Mouse (Mus musculus) intestine, embryonic 15.5 days (tissue): ENCODE measurements around the gene Snrpb2. TPM values are rescaled to one million over a fixed set of nuclear protein-coding genes. Genes with fewer than 3 reads are reported as not detected.

Experiments used
- ATAC-seq: fragments of 200-750 bp; cut with Nextera tagmentation; 2 replicates; pipeline ENCODE4 v1.8.0; 2017; ENCODE audit warnings: moderate TSS enrichment, moderate library complexity
- H3K27ac ChIP-seq: fragments of 300-500 bp; sonication (generic); 2 replicates; pipeline ENCODE4 v1.5.1; 2015; ENCODE audit warnings: mild to moderate bottlenecking, inconsistent platforms
- H3K27me3 ChIP-seq: fragments of 300-500 bp; sonication (generic); replicated peaks from 2 replicates; pipeline ENCODE4 v1.6.1; 2015; ENCODE audit warnings: inconsistent platforms
- H3K36me3 ChIP-seq: fragments of 300-500 bp; sonication (generic); 2 replicates; pipeline ENCODE4 v1.6.1; 2015; ENCODE audit warnings: inconsistent platforms
- H3K4me1 ChIP-seq: fragments of 300-500 bp; sonication (generic); replicated peaks from 2 replicates; pipeline ENCODE4 v1.6.1; 2015; ENCODE audit warnings: inconsistent platforms
- H3K4me2 ChIP-seq: fragments of 300-500 bp; sonication (generic); replicated peaks from 2 replicates; pipeline ENCODE4 v1.6.1; 2015; ENCODE audit warnings: mild to moderate bottlenecking, inconsistent platforms
- H3K4me3 ChIP-seq: fragments of 300-500 bp; sonication (generic); replicated peaks from 2 replicates; pipeline ENCODE4 v1.5.1; 2015; ENCODE audit warnings: inconsistent platforms
- H3K9ac ChIP-seq: fragments of 300-500 bp; sonication (generic); 2 replicates; pipeline ENCODE4 v1.6.1; 2015; ENCODE audit warnings: inconsistent platforms
- H3K9me3 ChIP-seq: fragments of 300-500 bp; sonication (generic); 2 replicates; pipeline ENCODE4 v1.6.1; 2016; ENCODE audit warnings: inconsistent platforms
- WGBS: fragments of 180-500 bp; shearing (Covaris S2); methylation state at CpG from one replicate; pipeline ENCODE4 v1.1.7; 2015; 5-methylcytosine and 5-hydroxymethylcytosine counted together
- polyA plus RNA-seq: library from polyadenylated mRNA; unstranded; fragments of >200 nt; fragmentation: Nextera tagmentation; extraction: Ambion mirVana; gene quantifications from 2 replicates; pipeline ENCODE4 v1.2.1, GENCODE M21; 2015

Gene Snrpb2
- polyA plus RNA-seq, 1 experiment from 2014 or later = 71.5 TPM

DNA sequence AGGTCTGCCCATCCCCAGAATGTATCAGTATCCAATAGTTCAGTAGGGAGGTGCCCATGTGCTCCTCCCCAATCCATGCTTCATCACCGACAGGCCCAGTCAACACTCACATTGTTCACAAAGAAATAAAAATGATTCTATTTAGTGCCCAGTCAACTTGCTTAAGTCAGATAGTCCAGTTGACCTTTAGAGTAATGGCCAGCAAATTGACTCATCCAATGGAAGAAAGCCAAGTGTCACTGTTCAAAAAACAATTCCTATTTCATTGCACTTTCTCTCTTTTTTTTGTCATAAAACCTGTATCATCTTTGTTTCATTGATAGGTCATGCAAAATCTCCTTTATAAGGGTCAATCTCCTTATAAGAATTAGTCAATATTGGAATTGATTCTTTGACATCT, 21.2 kb upstream of the Snrpb2 start:
- Histone ChIP-seq H3K9me3 (no peaks in the 10 kb centered on the region), H3K4me3 (no peak overlapping the region), H3K27ac (no peak overlapping the region), H3K4me2 (no peak overlapping the region), H3K27me3 (no peaks in the 10 kb centered on the region), H3K4me1 (no peaks in the 10 kb centered on the region), H3K36me3 (no peaks in the 10 kb centered on the region), H3K9ac (no peak overlapping the region)
- no peak for ATAC-seq
- WGBS = 96% methylated on average over 1 of the region's 1 CpGs

DNA sequence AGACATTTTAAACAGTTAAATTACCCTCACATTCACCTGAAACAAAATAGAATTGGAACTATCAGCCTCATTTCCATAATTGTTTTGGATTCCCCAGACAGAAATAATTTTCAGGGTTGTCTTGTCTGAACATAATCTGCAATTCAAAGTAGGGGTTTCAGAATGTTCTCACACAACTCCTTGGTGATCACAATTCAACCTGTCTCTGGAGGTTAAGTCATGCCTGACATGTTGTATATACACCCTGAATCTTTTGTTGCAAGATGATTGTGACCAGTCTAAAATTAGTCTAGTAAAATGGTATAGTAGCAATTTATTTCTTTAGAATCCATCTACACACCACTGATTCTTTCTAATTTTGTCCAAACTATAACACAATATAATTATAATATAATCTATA, 7.6 kb upstream of the Snrpb2 start:
- Histone ChIP-seq H3K9me3 (no peaks in the 10 kb centered on the region), H3K4me1 (no peaks in the 10 kb centered on the region), H3K4me2 (no peak overlapping the region), H3K27ac (no peak overlapping the region), H3K36me3 (no peaks in the 10 kb centered on the region), H3K4me3 (no peak overlapping the region), H3K9ac (no peak overlapping the region), H3K27me3 (no peaks in the 10 kb centered on the region)
- ATAC-seq = no peak

DNA sequence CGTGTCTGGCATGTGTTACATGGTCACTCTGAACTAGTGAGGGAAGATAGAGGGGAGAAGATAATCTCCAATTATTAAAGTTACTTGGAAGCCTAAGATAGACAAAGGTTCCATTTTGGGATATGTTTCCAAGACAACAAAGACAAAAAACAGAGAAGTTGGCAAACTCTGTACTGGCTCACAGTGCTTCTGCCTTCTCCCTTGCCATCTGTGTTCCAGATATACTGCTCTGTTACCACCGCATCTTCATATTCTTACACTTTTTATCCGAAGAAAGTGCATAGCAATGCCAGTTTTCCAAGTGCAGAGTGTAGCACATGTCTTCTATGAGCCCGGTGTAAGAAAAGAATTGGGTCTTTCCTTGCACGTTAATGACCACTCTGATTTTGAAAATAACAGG, 6.1 kb upstream of the Snrpb2 start:
- no peaks in the 10 kb centered on the region for H3K36me3 ChIP-seq
- no peak for ATAC-seq
- no peak overlapping the region for H3K9ac ChIP-seq
- H3K27ac ChIP-seq = no peak overlapping the region
- H3K9me3 ChIP-seq = no peaks in the 10 kb centered on the region
- H3K4me2 ChIP-seq = no peak overlapping the region
- no peak overlapping the region for H3K4me3 ChIP-seq
- WGBS = 79% methylated on average over 5 of the region's 5 CpGs
- no peaks in the 10 kb centered on the region for H3K27me3 ChIP-seq
- H3K4me1 ChIP-seq = no peaks in the 10 kb centered on the region

DNA sequence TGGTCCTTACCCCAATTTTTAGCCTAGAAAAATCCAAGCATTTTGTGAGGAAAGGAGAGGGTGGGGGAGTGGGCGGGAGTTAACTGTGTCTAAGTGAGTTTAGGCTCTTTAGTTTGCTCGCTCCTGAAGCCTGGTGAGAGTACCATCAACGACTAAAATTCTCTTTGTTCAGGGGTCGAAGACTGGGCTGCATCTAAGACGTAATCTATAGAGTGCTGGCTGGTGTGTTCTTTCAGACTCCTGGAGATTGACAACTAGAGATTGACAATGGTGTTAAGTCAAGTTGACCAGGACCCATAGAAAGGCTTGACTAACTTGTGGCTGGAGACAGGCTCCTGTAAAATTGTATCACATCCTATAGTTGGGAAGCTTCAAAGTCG, 417 bp upstream of the Snrpb2 start:
- Histone ChIP-seq H3K4me2 (peak overlapping the region; percentile 69), H3K9ac (no peak overlapping the region), H3K4me1 (0 out of 2 replicates have a peak, but pooled peaks cover 3% of the 10 kb centered on the region), H3K4me3 (peak overlapping the region; percentile 78), H3K27me3 (no peaks in the 10 kb centered on the region), H3K9me3 (no peaks in the 10 kb centered on the region), H3K27ac (no peak overlapping the region), H3K36me3 (0 out of 2 replicates have a peak, but pooled peaks cover 2% of the 10 kb centered on the region)
- peak; percentile 34; the same call in 1 of the 2 replicates for ATAC-seq
- 50% methylated on average over 6 of the region's 6 CpGs for WGBS

DNA sequence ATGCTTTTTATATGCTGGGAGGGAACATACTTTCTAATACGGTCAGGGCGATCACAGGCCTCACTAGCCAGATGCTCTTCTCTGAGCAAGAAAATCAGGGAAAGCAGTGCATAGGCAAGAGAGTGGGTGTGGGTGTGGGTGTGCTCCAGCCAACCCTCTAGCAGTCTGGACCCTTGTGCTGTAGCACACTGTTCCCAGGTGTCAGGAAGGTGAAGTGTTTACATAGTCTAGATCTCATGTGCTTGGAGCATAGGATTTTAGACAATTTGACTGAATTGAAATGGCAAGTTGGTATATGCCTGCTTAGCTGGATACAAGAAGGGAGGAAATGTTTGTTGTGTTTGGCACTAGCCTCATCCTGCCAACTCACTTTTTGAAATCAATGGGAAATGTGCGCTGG, 3.1 kb downstream of the Snrpb2 start:
- WGBS = 92% methylated on average over 3 of the region's 3 CpGs
- Histone ChIP-seq H3K9me3 (no peaks in the 10 kb centered on the region), H3K4me1 (0 out of 2 replicates have a peak, but pooled peaks cover 3% of the 10 kb centered on the region), H3K27ac (no peak overlapping the region), H3K9ac (no peak overlapping the region), H3K27me3 (no peaks in the 10 kb centered on the region), H3K36me3 (peaks cover 9% of the 10 kb centered on the region), H3K4me2 (no peak overlapping the region), H3K4me3 (no peak overlapping the region)
- no peak for ATAC-seq

DNA sequence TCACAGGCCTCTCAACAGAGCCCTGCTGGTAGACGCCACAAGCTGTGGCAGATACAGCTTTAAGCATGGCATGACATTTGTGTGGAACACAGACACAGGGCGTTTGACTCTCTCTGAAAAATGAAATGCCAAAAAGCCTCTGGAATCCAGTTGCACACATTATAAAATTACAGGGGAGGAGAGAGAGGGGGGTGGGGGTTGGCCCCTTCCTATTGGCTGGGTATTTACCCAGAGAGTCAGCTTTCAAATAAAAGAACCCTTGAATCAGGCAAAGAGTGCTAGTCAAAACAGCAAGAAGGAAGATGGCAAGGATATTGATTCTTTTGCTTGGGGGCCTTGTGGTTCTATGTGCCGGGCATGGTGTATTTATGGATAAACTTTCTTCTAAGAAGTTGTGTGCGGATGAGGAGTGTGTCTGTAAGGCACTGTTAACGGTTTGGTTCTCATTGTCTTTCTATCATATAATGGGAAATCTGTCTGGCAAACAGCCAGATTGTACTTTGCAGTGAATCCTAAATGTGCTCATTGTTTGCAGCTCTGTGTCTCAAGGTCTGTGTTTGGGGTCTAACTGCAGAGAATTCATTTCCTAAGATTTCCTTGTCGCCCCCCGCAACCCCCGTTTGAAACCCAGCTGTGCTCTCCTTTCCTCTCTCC, 15.5 kb downstream of the Snrpb2 start, which contains the start of gene Otor:
Otor (plus strand) TSS at position 276 of the 654 bp plus-strand sequence.
- ATAC-seq = no peak
- H3K27ac ChIP-seq = no peak within 1 kb of the TSS
- no peaks in the 10 kb centered on the region for H3K27me3 ChIP-seq
- 57% methylated on average over 8 of the region's 8 CpGs for WGBS
- H3K9ac ChIP-seq = no peak within 1 kb of the TSS
- H3K4me1 ChIP-seq = no peaks in the 10 kb centered on the region
- H3K36me3 ChIP-seq = no peaks in the 10 kb centered on the region
- H3K9me3 ChIP-seq = no peaks in the 10 kb centered on the region
- no peak within 1 kb of the TSS for H3K4me3 ChIP-seq
- H3K4me2 ChIP-seq = no peak within 1 kb of the TSS

DNA sequence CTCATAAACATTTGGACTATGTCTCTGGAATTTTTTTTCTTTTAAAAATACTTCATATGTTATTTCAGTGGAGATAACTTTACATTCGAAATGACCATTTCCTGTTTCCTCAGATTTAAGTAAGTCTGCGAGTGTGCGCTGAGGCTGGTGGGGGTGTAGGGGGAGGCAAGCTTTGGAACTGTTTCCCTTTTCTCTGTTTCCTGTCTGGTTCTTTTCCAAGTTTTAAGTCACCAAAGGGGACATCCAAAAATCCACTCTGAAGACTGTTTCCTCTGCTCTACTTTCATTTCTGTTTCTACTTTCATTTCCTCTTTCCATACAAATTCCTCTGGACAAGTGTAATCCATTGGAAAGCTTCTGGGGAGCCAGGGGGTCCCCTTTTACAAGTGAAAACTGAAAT, 18.9 kb downstream of the Snrpb2 start:
- Histone ChIP-seq H3K27me3 (no peaks in the 10 kb centered on the region), H3K4me1 (no peaks in the 10 kb centered on the region), H3K36me3 (no peaks in the 10 kb centered on the region), H3K27ac (no peak overlapping the region; the same call in 1 of the 2 replicates), H3K9me3 (no peaks in the 10 kb centered on the region), H3K9ac (no peak overlapping the region), H3K4me3 (no peak overlapping the region), H3K4me2 (no peak overlapping the region; the same call in 1 of the 2 replicates)
- WGBS = 39% methylated on average over 3 of the region's 3 CpGs
- no peak for ATAC-seq

DNA sequence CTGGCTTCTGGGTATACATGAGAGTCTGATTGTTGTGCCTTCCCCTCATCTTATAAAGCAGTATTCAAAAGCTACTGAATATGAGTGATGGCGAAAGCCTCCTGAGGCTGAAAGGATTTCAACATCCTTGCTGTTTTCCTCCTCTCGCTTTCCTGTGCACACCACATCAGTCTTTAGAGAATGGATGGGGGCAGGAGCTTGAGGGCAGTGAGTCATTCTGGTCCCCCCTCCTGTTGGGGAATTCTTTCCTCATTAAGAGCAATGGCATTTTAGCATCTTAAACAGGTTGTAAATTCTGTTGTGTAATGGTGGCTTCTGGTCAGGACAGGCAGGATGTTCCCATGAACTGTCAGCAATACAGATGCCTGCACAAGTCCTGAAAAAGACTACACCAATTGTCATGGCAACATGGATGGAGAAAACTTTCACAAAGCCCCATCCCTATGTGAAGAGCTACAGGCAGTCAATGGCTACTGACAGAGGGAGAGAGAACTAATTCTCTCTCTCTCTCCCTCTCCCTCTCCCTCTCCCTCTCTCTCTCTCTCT, 22.1 kb downstream of the Snrpb2 start:
- 61% methylated on average over 2 of the region's 2 CpGs for WGBS
- Histone ChIP-seq H3K36me3 (no peaks in the 10 kb centered on the region), H3K27ac (no peak overlapping the region), H3K27me3 (no peaks in the 10 kb centered on the region), H3K9ac (no peak overlapping the region), H3K4me3 (no peak overlapping the region), H3K4me1 (no peaks in the 10 kb centered on the region), H3K9me3 (no peaks in the 10 kb centered on the region), H3K4me2 (no peak overlapping the region)
- no peak for ATAC-seq

DNA sequence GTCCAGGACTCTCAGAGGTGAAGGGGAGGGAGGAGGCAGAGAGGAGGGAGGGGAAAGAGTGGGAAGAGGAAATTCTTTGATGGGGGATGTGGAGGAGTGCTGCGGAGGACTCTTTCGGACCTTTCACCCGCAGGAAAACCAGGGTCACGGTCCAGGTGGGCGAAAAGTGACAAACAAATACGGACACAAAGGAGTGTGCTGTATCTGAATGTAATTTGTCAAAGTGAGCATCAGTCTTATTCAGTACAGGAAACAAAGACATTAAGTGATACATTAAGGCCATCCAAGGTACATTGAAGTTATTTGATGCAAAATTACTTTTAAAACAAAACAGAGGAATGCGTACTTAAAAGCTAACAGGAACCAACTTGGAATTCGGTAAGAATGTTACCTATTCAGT, 27.0 kb downstream of the Snrpb2 start:
- Histone ChIP-seq H3K27me3 (no peaks in the 10 kb centered on the region), H3K9ac (no peak overlapping the region), H3K36me3 (no peaks in the 10 kb centered on the region), H3K4me3 (no peak overlapping the region), H3K9me3 (no peaks in the 10 kb centered on the region), H3K4me1 (no peaks in the 10 kb centered on the region), H3K27ac (no peak overlapping the region), H3K4me2 (no peak overlapping the region)
- ATAC-seq = no peak
- 77% methylated on average over 8 of the region's 8 CpGs for WGBS

DNA sequence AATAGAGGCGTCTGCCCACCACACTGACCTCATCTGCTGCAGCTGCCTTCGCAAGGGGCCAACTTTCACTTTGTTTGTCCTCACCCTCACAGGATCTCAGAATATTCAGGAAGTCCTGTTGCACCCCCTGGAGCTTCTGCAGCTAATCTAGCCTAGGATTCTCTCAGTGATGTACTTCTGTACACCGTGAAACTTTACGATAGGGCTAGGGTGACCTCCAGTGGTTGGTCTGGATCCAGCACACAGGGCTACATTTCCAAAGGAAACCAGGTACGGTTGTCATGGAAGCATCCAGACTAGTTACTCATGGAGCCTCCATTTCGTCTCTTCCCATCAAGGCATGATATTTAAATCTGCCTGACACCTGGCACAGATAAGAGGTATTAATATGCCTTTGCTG, 30.9 kb downstream of the Snrpb2 start:
- Histone ChIP-seq H3K4me3 (no peak overlapping the region), H3K9me3 (no peaks in the 10 kb centered on the region), H3K36me3 (no peaks in the 10 kb centered on the region), H3K9ac (no peak overlapping the region), H3K27me3 (no peaks in the 10 kb centered on the region), H3K4me1 (no peaks in the 10 kb centered on the region), H3K27ac (no peak overlapping the region), H3K4me2 (no peak overlapping the region)
- WGBS = 16% methylated on average over 6 of the region's 6 CpGs
- ATAC-seq = peak; percentile 80

DNA sequence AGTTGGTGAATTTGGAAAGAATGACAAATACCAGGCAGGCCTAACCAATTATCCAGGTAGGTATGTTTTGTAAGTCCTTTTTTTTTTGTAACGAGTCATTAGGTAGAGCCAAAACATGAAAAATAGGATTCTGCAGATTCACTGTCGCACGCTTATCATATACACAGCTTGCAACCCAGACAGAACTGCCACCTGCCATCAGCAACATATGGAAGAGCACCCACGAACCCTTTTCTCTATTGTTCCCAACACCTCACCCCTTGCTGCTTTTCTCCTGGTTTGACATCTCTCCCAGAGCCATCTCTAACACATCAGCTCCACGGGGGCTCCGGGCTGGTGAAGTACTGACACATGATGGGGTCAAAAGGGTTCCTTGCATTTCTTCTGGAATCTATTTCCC, 31.9 kb downstream of the Snrpb2 start:
- ATAC-seq = no peak
- Histone ChIP-seq H3K36me3 (no peaks in the 10 kb centered on the region), H3K4me2 (no peak overlapping the region), H3K4me3 (no peak overlapping the region), H3K27me3 (no peaks in the 10 kb centered on the region), H3K4me1 (no peaks in the 10 kb centered on the region), H3K9ac (no peak overlapping the region), H3K9me3 (no peaks in the 10 kb centered on the region), H3K27ac (no peak overlapping the region)
- WGBS = 65% methylated on average over 6 of the region's 6 CpGs

DNA sequence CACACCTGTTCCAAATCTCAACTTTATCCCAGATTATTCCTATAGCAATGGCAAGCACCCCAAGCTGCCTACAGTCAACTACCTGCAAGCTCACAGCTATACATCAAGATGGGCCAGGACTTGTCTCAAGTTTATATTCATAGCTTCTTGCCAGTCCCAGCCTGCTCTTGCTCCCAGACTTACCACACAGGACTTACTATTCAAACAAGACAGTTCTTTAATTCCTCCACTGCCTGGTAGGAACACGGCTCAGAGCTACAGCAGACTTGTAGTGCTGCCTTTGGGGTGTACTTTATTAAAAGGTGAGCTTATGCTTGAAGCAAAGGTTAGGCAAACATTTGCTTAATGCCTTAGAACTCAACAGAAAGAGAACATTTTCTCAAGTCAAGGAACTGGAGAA, 34.3 kb downstream of the Snrpb2 start:
- no peak overlapping the region for H3K9ac ChIP-seq
- H3K27ac ChIP-seq = no peak overlapping the region
- H3K36me3 ChIP-seq = no peaks in the 10 kb centered on the region
- no peak overlapping the region for H3K4me3 ChIP-seq
- H3K9me3 ChIP-seq = no peaks in the 10 kb centered on the region
- H3K27me3 ChIP-seq = no peaks in the 10 kb centered on the region
- WGBS = 57% methylated on average over 1 of the region's 1 CpGs
- no peaks in the 10 kb centered on the region for H3K4me1 ChIP-seq
- no peak overlapping the region for H3K4me2 ChIP-seq
- no peak for ATAC-seq

DNA sequence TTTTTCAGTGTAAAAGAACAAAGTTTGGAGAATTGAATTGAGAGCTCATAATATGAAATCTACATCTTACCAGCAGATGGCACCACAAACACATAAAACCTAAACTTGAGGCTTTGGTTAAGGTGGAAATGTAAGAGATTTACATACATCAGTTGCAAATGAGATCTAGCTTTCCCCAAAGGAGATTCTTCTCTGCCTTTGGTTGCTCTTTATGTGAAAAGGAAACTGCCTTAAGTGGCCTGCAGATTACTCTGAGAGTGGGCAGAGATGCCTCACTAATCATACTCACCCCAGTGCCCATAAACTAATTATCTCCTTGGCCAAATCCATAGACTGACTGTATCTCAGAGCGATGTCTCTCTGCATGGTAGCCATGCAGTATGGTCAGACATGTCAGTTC, 51.0 kb downstream of the Snrpb2 start:
- Histone ChIP-seq H3K9me3 (no peaks in the 10 kb centered on the region), H3K9ac (no peak overlapping the region), H3K4me3 (no peak overlapping the region), H3K27ac (no peak overlapping the region), H3K36me3 (no peaks in the 10 kb centered on the region), H3K27me3 (no peaks in the 10 kb centered on the region), H3K4me2 (no peak overlapping the region), H3K4me1 (no peaks in the 10 kb centered on the region)
- WGBS = 93% methylated on average over 1 of the region's 1 CpGs
- ATAC-seq = no peak
